In the genomic region with DNA sequence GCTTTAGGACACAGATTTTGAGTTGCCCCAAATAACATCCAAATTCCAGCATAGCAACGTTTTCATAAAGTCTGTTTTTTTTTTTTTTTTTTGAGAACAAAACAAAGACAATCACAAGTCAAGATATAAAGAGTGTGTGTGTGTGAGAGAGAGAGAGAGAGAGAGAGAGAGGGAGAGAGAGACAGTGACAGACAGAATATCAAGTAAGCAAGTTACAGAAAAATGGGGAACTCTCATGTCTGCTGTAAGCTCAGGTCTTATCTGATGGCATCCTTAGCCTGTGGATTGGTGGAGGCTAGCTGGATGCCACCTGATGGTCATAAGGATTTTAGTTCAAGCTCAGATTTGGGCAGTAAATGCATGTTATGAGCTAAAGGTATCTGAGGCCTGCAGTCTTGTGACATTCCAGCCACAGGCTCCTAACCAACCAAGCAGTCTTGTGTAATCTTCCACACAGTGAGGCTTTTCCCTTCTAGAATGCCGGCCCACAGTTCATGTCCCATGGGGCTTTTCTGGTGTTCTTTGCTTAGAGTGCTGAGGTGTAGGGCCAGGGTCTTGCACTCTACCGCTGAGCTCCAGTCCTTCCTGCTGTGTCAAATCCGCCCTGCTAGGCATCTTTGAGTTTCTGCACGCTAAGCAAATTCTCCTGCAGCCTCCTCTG, we compare ENCODE assay signal across 22 mouse cellular contexts.
DNase-seq lines count a peak whose midpoint lies in the region; ATAC-seq lines count a peak whose summit lies in the region.
"Had no signal": no experiment of that assay in that cellular context is flagged by ENCODE, and none has a peak within 500 bp of the region (broad histone marks: within the 10 kb centered on the region; RNA-seq: fewer than 3 reads in every experiment).

No protein-coding gene starts in this region.

- H3K9me3 ChIP-seq in heart, embryonic 10.5 days, result no peaks in the 10 kb centered on the region
- no peaks in the 10 kb centered on the region for H3K9me3 ChIP-seq in embryonic facial prominence, embryonic 10.5 days
- H3K9me3 ChIP-seq: embryonic facial prominence, embryonic 12.5 days; forebrain, embryonic 12.5 days; hindbrain, embryonic 15.5 days had no signal

- peak; percentile 67 for DNase-seq in heart, embryonic 10.5 days (ENCODE audit: low spot score)
- DNase-seq in heart, postnatal 4 days, result no peak
- DNase-seq in ES-CJ7 (ENCODE audit: low read depth, low spot score), result peak; percentile 48
- peak; percentile 87 for DNase-seq in MEL-GATA-1-ER (ENCODE audit: extremely low read depth, low read depth)
- peak; percentile 50 for DNase-seq in ZHBTc4 (ENCODE audit: low read depth, low spot score)
- no peak for DNase-seq in embryonic facial prominence, embryonic 10.5 days (ENCODE audit: low spot score)
- no peak for DNase-seq in ovary, postnatal 10 days (ENCODE audit: low spot score)
- DNase-seq: adrenal gland, adult 2 months; adrenal gland, postnatal 25 days; cerebellum, adult 8-10 months; cerebellum, postnatal 14 days; embryo, embryonic 11 days; gastrocnemius, postnatal 14 days; heart, postnatal 10 days; kidney, adult 8-10 months had no signal

- no peak for ATAC-seq in activated CD4-positive, CD25-positive, alpha-beta regulatory T cell, adult 4 months
- ATAC-seq: forebrain, embryonic 16.5 days; inflammation-experienced regulatory T-cells, adult 6 months; intestine, postnatal 0 days had no signal

- no peaks in the 10 kb centered on the region for H3K4me1 ChIP-seq in heart, embryonic 10.5 days
- peaks cover 6% of the 10 kb centered on the region for H3K4me1 ChIP-seq in embryonic facial prominence, embryonic 10.5 days
- H3K4me1 ChIP-seq: embryonic facial prominence, embryonic 12.5 days; forebrain, embryonic 12.5 days; hindbrain, embryonic 15.5 days had no signal

- no peaks in the 10 kb centered on the region for H3K36me3 ChIP-seq in heart, embryonic 10.5 days
- no peaks in the 10 kb centered on the region for H3K36me3 ChIP-seq in embryonic facial prominence, embryonic 10.5 days (replicated peaks)
- H3K36me3 ChIP-seq: embryonic facial prominence, embryonic 12.5 days; forebrain, embryonic 12.5 days; hindbrain, embryonic 15.5 days had no signal

- WGBS in heart, embryonic 10.5 days, result 80% methylated on average over 5 of the region's 5 CpGs
- 82% methylated on average over 5 of the region's 5 CpGs for WGBS in embryonic facial prominence, embryonic 10.5 days

- no peak overlapping the region for H3K27ac ChIP-seq in heart, embryonic 10.5 days
- H3K27ac ChIP-seq in embryonic facial prominence, embryonic 10.5 days (replicated peaks), result no peak overlapping the region
- H3K27ac ChIP-seq: embryonic facial prominence, embryonic 12.5 days; forebrain, embryonic 12.5 days; hindbrain, embryonic 15.5 days had no signal

- H3K4me3 ChIP-seq in heart, embryonic 10.5 days, result no peak overlapping the region
- no peak overlapping the region for H3K4me3 ChIP-seq in embryonic facial prominence, embryonic 10.5 days
- H3K4me3 ChIP-seq: embryonic facial prominence, embryonic 12.5 days; forebrain, embryonic 12.5 days; hindbrain, embryonic 15.5 days had no signal

- H3K27me3 ChIP-seq in heart, embryonic 10.5 days (ENCODE audit: insufficient read depth, poor library complexity, severe bottlenecking), result no peaks in the 10 kb centered on the region
- H3K27me3 ChIP-seq in embryonic facial prominence, embryonic 10.5 days (replicated peaks; ENCODE audit: low read depth, poor library complexity, severe bottlenecking), result no peaks in the 10 kb centered on the region
- H3K27me3 ChIP-seq: embryonic facial prominence, embryonic 12.5 days; forebrain, embryonic 12.5 days; hindbrain, embryonic 15.5 days had no signal

Comparison
In these comparisons a context has a peak if more than half of its experiments do, and no peak if none do; other contexts are left out.
1. DNase-seq: peak in heart, embryonic 10.5 days (single experiment), ES-CJ7 (single experiment), MEL-GATA-1-ER (single experiment) and ZHBTc4 (single experiment); none in heart, postnatal 4 days (single experiment), embryonic facial prominence, embryonic 10.5 days (single experiment) and ovary, postnatal 10 days (single experiment).